Mouse (Mus musculus) left cerebral cortex, adult 8-10 months (tissue): Measurements from ENCODE around the gene Zfp280d. TPM values are rescaled to one million over a fixed set of nuclear protein-coding genes. Genes with fewer than 3 reads are reported as not detected.
A peak's percentile ranks its signal among the peaks of the same experiment; 100 is the strongest.

Source experiments
- DNase-seq, 2 experiments: peaks; one replicate each; pipeline ENCODE4 v3.0.0; 2022; ENCODE audit warnings: low spot score in 2 of 2
- total RNA-seq, 4 experiments: library from RNA; stranded (reverse); gene quantifications; 2 replicates each; pipeline ENCODE4 v1.2.4; 2022

Gene Zfp280d
- total RNA-seq = 10 to 100 TPM; 52.8 to 56.3 (median 54.7) TPM

DNA sequence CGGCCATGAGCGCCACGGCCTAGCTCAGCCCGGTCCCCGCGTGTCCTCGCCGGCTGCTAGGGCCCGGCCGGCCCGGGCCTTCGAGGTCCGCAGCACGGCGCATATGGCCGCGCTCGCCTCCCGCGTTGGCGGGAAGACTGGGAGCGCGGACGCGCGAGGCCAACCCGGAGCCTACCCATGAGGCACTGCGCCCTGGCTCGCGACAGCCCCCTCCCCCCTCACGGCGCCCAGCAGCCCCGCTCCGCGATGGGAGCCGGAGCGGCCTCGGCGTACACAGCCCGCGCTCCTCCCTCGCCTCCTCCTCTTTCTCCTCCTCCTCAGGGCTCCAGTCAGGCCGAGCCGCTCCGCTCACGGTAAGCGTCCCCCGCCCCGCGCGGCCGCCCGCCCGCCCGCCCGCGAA, at the start of gene Zfp280d:
TSS of gene Zfp280d (plus strand) at position 184 of the 400 bp plus-strand sequence.
- peak; percentile 62 to 90 for DNase-seq

DNA sequence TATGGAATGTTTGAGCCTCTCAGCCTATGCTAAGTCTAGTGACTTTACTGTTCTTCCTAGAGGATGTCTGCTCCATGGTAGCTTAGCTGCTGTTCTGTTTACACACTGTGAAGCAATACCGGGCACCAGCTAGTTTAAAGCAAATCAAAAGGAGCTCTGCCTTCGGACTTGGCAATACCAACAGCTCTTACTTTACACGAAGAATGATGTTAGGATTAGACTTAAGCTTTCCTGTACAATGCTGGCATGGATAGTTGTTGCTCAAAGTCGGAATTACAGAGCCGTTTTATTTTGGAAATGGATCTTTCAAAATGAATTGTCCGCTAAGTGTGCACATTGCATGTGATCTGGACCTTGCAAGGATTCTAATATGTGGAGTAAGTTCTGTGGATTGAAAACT, 48.1 kb upstream of the Zfp280d start:
- no peak for DNase-seq

DNA sequence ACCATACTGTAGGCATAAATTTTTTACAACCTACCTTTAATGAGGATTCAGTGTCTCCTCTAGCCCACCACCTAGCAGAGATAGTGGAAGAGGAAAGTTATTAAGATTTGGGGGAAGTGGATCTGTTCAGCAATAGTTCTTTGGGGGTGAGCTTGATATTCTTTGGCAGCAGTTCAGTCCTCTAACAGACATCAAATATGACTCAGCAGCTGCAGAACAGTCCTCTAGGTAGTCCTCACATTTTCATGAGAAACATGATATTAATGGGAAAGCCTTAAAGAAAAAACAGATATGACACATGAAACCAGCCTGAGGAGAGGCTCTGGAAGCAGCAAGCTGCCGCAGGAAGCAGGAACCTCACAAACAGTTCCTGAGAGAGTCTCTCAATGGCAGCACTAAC, 22.0 kb upstream of the Zfp280d start:
- no peak for DNase-seq

DNA sequence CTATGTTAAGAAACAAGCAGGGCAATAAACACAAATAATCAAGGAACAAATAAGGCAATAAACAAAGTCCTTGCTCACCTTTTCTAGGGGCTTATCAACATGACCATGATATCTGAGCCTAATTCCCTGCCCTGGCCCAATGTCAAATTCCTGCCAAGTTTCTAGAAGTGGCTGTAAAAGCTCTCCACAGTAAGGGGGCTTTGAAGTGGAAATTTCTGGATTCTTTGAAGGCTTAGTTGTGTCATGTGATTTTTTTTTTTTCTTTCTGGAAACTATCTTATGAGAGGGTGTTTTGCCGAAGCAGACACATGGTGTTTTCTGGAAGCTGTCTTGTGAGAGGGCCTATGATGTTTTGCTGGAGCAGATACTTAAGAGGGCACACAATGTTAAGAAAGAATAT, 19.4 kb upstream of the Zfp280d start:
- no peak for DNase-seq

DNA sequence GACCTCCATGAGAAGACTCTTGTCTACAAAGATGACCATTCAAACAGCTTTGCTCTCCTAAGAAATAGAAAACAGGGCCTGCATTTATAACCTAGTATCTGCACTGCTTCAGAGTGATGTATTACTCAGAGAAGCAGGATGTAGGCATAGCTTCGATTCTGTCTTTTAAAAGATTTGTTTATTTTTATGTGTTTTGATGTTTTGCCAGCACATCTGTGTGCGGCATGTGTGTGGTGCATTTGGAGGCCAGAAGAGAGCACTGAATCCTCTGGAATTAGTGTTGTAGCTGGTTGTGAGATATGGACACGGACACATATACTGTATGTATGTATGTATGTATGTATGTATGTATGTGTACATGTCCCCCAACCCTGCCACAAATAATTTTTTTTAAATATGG, 18.0 kb upstream of the Zfp280d start:
- no peak for DNase-seq

DNA sequence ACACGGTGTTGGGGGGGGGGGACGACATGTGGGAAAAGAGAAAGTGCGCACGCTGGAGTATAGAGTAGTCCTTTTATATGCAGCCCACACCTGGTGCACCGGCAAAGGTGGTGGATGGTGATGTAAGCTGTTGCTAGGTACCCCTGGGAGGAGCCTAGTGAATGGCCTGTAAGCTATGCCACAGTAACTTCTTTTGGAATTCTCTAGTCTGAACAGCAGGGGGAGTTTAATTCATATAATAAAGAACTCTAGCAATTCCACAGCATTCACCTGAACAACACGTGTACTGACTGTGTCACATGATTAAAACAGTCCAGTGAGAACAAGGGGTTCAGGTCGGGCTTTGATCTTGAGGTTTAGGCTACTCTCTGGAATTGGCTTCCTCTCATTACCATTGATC, 14.3 kb upstream of the Zfp280d start:
- DNase-seq = no peak

DNA sequence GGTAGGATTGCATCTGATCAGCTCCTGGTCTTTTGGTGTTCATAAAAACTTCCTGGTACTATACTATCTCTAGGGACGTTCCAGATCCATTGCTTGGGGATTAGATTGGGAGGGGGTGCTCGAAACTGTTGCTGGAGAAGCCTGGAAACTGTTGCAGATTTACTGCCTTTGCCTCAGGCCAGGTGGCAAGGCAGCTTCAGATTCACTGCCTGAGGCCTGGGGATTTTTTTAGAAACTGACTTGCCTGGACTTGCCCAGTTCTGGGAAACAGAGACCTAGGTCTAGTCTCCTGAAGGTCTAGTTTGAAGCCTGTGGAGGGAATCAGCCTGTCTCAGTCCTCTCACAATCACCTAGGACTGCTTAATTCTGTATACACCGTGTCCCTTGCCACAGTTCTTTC, 9.8 kb upstream of the Zfp280d start:
- no peak for DNase-seq

DNA sequence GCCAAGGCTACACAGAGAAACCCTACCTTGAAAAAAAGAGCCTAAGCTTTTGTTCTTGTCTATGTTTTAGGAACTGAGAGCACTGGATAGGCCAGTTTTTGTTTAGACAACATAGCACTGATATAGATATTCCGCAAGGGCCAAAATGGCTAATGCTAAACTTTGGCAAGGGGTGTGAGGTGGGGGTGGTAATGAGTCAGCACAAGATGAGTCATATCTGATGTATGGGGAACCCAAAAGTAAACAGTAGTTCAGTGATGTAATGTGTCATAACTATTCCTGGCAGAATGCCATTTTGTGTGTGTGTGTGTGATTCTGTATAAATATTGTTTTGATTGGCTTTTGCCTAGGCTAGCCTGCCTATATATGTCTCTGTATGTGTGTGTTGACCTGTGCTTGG, 4.5 kb upstream of the Zfp280d start:
- no peak for DNase-seq

DNA sequence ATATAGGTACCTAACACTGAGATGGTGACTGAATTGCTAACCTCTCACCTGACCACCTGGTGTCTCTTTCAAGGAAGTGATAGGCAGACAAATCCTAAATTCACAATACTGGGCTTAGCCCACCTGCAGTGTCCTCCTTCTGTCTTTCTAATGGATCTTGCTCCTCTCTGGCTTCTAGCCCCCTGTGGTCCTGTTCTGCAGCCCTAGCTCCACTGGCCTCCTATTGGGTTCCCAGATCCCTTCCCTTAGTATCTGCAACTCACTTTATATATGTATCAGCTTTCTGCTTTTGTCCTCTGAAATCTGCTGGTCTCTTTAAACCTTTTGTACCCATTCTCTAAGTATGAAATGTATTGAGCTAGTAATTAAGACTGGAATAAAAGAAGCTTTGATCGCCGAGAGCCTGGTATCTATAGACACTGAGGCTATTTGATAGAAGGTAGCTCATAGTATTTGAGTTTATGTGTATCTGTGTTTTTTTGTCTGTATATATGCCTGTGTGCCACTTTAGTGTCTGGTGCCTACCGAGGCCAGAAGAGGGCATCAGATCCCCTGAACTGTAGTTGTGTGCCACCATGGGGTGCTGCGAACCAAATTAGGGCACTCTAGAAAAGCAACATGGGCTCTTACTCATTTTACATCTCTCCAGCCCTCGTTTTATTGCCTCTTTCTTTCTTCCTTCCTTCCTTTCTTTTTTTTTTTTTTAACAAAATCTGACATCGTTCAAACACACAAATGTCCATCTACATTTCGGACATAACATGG, 832 bp upstream of the Zfp280d start:
- DNase-seq = no peak

DNA sequence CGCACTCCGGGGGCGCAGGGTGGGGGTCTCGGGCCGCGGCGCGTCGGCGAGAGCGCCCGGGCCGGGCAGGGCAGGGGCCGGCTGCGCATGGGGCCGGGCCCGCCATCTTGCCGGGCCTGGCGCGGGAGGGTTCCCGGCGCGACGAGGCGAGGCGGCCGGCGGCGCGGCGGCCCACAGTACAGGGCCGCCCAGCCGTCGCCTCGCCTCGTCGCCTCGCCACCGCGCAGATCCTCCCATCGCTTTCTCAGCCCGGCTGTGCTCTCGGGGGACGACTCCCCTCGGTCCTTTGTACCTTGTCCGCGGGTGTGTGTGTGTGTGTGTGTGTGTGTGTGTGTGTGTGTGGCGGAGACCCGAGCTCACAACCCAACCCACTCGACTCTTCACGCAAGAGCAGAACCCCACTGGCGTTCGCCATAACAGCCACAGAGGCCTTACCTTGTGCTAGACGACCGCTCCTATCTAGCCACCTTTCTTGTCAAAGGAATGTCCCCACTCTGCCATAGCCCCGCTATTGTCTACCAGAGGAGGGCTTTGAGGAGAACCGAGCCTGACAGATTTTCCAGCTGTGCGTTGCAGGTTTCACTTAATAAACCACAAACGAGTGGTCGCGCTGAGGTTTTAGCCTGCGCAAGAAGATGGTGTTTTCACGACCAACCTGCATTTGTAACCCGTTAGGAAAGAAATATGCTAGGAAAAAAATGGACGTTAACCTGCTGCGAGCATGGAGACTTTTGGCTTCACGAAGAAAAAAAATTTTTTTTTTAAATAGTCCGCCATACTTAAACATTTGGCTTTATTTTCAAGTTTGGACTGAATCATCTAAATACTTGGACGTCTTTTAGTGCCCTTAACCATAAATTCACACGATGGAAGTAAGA, 680 bp downstream of the Zfp280d start:
- DNase-seq = peak; percentile 29 to 42

- no peak for DNase-seq
These were observed 1.4 kb downstream of the Zfp280d start for GRCm38 (mm10) chr9:72275979-72276500.

GRCm38 (mm10) chr9:72276941-72277340, 2.3 kb downstream of the Zfp280d start:
- no peak for DNase-seq

DNA sequence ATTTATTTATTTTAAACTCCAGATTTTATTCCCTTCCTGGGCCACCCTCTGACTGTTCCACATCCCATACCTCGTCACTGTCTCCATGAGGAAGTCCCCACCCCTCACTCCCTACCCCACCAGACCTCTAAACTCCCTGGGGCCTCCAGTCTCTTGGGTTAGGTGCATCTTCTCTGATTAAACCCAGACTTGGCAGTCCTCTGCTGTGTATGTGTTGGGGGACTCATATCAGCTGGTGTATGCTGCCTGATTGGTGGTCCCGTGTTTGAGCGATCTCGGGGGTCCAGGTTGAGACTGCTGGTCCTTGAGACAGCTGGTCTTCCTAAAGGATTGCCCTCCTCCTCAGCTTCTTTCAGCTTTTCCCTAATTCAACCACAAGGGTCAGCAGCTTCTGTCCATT, 5.3 kb downstream of the Zfp280d start:
- no peak for DNase-seq

DNA sequence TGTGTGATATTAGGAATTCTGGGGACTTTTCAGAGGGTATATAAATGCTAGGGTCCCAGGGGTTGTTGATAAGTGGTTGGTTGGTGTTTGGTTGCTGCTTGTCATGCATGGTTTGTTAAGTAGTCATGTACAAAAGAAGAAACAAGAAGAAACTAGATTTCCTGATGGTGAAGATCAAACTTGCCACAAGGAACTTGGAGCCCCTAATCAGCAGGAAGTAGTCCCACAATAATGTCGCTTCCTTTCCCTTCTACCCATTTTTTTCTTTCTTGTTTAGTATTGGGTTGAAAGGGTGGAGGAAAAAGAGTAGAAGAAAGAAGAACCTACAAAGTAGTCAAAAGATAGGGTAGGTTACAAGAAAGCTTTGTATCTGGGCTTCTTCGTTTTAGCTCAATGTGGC, 13.0 kb downstream of the Zfp280d start:
- DNase-seq = no peak

DNA sequence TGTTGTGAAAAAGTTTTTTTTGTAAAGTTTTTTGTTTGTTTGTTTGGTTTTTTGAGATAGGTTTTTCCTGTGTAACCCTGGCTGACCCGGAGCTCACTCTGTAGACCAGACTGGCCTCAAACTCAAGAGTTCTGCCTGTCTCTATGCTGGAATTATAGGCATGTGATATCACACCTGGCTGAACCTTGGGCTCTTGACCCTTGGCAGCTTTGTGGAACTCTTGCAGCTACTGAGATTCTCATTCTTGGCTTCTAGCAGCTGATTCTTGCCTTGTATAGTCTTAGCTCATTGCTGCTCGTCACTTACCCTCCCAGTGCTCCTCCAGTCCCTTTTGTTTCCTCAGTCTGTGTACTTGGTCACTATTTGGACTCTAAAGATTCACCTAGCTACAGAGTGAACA, 13.6 kb downstream of the Zfp280d start:
- DNase-seq = no peak

DNA sequence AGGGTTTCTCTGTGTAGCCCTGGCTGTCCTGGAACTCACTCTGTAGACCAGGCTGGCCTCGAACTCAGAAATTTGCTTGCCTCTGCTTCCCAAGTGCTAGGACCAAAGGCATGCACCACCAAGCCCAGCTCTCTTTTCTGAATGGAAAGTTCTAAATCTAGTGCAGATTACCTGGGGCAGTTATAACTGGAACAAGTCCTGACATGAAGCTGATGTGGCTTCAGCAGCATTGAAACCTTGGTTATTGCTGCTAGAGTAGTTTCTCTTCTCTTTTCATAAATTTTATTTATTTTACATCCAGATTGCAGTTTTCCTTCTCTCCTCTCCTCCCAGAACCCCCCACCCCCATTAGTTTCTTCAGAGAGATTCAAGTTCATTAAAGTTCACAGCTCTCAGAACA, 14.4 kb downstream of the Zfp280d start:
- no peak for DNase-seq

- no peak for DNase-seq
These were observed 19.4 kb downstream of the Zfp280d start for GRCm38 (mm10) chr9:72294076-72294475.

DNA sequence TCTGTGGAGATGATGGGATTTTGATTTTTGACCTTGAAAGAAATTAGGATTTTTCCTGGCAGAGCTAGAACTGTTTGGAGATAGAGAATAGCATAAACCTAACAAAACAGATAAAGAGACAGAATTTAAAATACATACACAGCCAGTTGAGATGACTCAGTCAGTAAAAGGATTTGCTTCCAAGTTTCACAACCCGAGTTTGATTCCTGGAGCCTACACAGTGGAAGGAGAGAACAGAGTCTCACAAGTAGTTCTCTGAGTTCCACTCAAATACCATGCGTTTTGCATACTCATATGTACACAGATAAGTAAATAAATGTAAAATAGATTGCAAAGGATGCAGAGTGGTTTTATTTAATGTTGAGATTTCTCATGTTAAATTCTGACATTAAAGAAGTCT, 35.1 kb downstream of the Zfp280d start:
- no peak for DNase-seq

DNA sequence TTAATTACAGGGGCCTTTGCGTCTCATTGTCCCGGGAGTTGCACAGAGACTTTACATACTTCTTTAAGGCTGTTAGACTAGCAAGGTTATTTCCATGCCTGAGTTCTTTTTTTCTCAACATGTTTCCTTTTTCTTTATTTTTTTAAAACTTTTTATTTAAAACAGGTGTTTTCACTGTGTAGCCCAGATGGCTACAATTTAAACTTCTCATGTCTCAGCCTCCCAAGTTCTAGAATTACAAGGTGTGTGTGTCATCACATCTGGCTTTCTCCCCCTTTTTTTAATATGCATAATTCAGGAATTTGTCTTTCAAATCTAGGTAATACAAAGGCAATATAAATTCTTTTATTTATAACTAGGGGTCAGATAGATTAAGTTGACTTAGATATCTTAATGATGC, 58.6 kb downstream of the Zfp280d start:
- DNase-seq = no peak

- no peak for DNase-seq
These were observed 61.4 kb downstream of the Zfp280d start for GRCm38 (mm10) chr9:72336069-72336468.

- DNase-seq = no peak
These were observed 64.5 kb downstream of the Zfp280d start for GRCm38 (mm10) chr9:72339119-72339518.

- DNase-seq = no peak
These were observed 69.2 kb downstream of the Zfp280d start for GRCm38 (mm10) chr9:72343844-72344243.
